ENCODE assay signal across 19 mouse cellular contexts in the genomic region with DNA sequence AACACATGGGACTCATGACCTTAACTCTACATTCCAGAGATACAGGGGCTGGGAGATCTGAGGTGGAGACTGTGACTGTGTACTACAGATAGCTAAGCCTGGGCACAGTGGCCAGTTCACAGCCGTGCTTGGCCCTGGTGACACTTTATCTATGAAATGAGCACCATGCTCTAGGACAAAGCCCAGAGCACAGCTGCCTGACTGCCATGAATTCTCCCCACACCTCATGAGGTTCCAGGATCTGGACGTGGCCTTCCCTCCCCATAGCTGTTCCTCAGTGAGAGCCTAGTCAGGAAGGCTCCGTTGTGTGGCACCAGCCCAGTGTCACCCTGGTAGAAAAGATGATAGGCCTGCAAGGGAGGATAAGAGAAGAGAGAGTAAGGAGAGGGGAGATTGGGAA. TPM values are rescaled to one million over a fixed set of nuclear protein-coding genes. Genes with fewer than 3 reads are reported as not detected.
A peak's percentile ranks its signal among the peaks of the same experiment; 100 is the strongest.
DNase-seq lines count a peak whose midpoint lies in the region; ATAC-seq and TF ChIP-seq lines count a peak whose summit lies in the region.
"Had no signal": no experiment of that assay in that cellular context is flagged by ENCODE, and none has a peak within 500 bp of the region (broad histone marks: within the 10 kb centered on the region; RNA-seq: fewer than 3 reads in every experiment).

No protein-coding gene starts in this region.

- peaks cover 27 to 46% of the 10 kb centered on the region in 2 experiments for H3K4me1 ChIP-seq in MEL (ENCODE audit: control insufficient read depth in 1 of 2, insufficient read depth in 2 of 2, low read length in 2 of 2)
- peaks cover 5% of the 10 kb centered on the region for H3K4me1 ChIP-seq in bone marrow, adult 2 months (ENCODE audit: control insufficient read depth, insufficient read depth, low read length)
- H3K4me1 ChIP-seq in heart, embryonic 12.5 days (replicated peaks): peaks cover 57% of the 10 kb centered on the region
- peaks cover 85% of the 10 kb centered on the region for H3K4me1 ChIP-seq in liver, embryonic 12.5 days
- H3K4me1 ChIP-seq in kidney, adult 2 months (ENCODE audit: control insufficient read depth, insufficient read depth, low read length): 0 out of 2 replicates have a peak, but pooled peaks cover 4% of the 10 kb centered on the region
- H3K4me1 ChIP-seq: midbrain, embryonic 13.5 days had no signal

- TF ChIP-seq POLR2A in MEL (IDR thresholded peaks at IDR 0.05; ENCODE audit: control insufficient read depth in 1 of 2, insufficient read depth in 1 of 2, low read depth in 1 of 2, low read length in 2 of 2, poor library complexity in 1 of 2): no peak
- no peak for TF ChIP-seq POLR2A in bone marrow, adult 2 months (IDR thresholded peaks at IDR 0.05; ENCODE audit: borderline replicate concordance, control insufficient read depth, low read depth, low read length)
- TF ChIP-seq POLR2A in kidney, adult 2 months (IDR thresholded peaks at IDR 0.05; ENCODE audit: low read depth, low read length): no peak

- WGBS in bone marrow, adult 2 months: 58% methylated on average over 3 of the region's 3 CpGs
- WGBS in heart, embryonic 12.5 days: 25% methylated on average over 3 of the region's 3 CpGs
- 22% methylated on average over 3 of the region's 3 CpGs for WGBS in liver, embryonic 12.5 days (ENCODE audit: insufficient replicate concordance)
- 80% methylated on average over 3 of the region's 3 CpGs for WGBS in kidney, adult 2 months

- ATAC-seq in heart, embryonic 12.5 days (ENCODE audit: insufficient number of reproducible peaks, low FRiP score): peak; percentile 82
- ATAC-seq in liver, embryonic 12.5 days: peak; percentile 96
- ATAC-seq: forebrain, embryonic 16.5 days; midbrain, embryonic 13.5 days; Patski had no signal

- TF ChIP-seq EP300 in MEL (IDR thresholded peaks at IDR 0.05; ENCODE audit: low read depth in 1 of 2, low read length in 2 of 2): peak in 1 of 2 experiments; percentile 31; a peak in 1 of 4 replicates

- no peak for TF ChIP-seq RAD21 in MEL (IDR thresholded peaks at IDR 0.05; ENCODE audit: low read depth, low read length)

- DNase-seq in MEL (ENCODE audit: low read depth, low spot score): no peak
- no peak for DNase-seq in lung, postnatal 4 days
- DNase-seq in left cerebral cortex, adult 11 months (ENCODE audit: low spot score): no peak
- DNase-seq in kidney, adult 2 months: no peak
- DNase-seq: adrenal gland, postnatal 10 days; cerebellum, adult 11 months; gastrocnemius, postnatal 14 days; kidney, postnatal 4 days; lung, embryonic 14.5 days; retina, postnatal 1 day; thymus, adult 18-20 months had no signal

- no peak overlapping the region for H3K9ac ChIP-seq in MEL (ENCODE audit: control insufficient read depth, low read depth, low read length, poor library complexity, severe bottlenecking)
- no peak overlapping the region for H3K9ac ChIP-seq in heart, embryonic 12.5 days
- peak overlapping the region; percentile 71 for H3K9ac ChIP-seq in liver, embryonic 12.5 days
- H3K9ac ChIP-seq: embryonic facial prominence, embryonic 15.5 days; lung, embryonic 14.5 days; midbrain, embryonic 13.5 days had no signal

- TF ChIP-seq CTCF in MEL (IDR thresholded peaks at IDR 0.05 in 2 of 3, conservative IDR thresholded peaks at IDR 0.05 in 1 of 3; ENCODE audit: control insufficient read depth in 1 of 3, insufficient read depth in 1 of 3, low read depth in 2 of 3, low read length in 3 of 3, poor library complexity in 1 of 3, severe bottlenecking in 1 of 3): no peak
- TF ChIP-seq CTCF in bone marrow, adult 2 months (IDR thresholded peaks at IDR 0.05; ENCODE audit: control insufficient read depth, insufficient read depth, low read length): no peak
- TF ChIP-seq CTCF in kidney, adult 2 months (conservative IDR thresholded peaks at IDR 0.05; ENCODE audit: insufficient read depth, insufficient read length, low read depth, low read length): no peak

- H3K36me3 ChIP-seq in MEL (ENCODE audit: control insufficient read depth in 1 of 2, insufficient read depth in 2 of 2, low read length in 2 of 2): peaks cover 0 to 43% of the 10 kb centered on the region in 2 experiments; a peak in 3 of 4 replicates
- H3K36me3 ChIP-seq in heart, embryonic 12.5 days: peaks cover 14% of the 10 kb centered on the region
- H3K36me3 ChIP-seq in liver, embryonic 12.5 days: peaks cover 22% of the 10 kb centered on the region
- no peaks in the 10 kb centered on the region for H3K36me3 ChIP-seq in kidney, adult 2 months (ENCODE audit: control insufficient read depth, insufficient read depth, low read length)
- H3K36me3 ChIP-seq: midbrain, embryonic 13.5 days had no signal

- H3K27ac ChIP-seq in MEL (ENCODE audit: control insufficient read depth, low read depth, low read length): peak overlapping the region; percentile 14; the same call in 1 of the 2 replicates
- peak overlapping the region; percentile 46 for H3K27ac ChIP-seq in bone marrow, adult 2 months (ENCODE audit: control insufficient read depth, insufficient read depth, low read depth, low read length, poor library complexity)
- H3K27ac ChIP-seq in heart, embryonic 12.5 days (ENCODE audit: poor library complexity, severe bottlenecking): peak overlapping the region; percentile 83
- H3K27ac ChIP-seq in liver, embryonic 12.5 days: peak overlapping the region; percentile 93
- no peak overlapping the region for H3K27ac ChIP-seq in kidney, adult 2 months (ENCODE audit: insufficient read depth, low read depth, low read length)
- H3K27ac ChIP-seq: embryonic facial prominence, embryonic 15.5 days; midbrain, embryonic 13.5 days had no signal

- H3K9me3 ChIP-seq in MEL (replicated peaks; ENCODE audit: insufficient read depth, low read length): no peaks in the 10 kb centered on the region
- no peaks in the 10 kb centered on the region for H3K9me3 ChIP-seq in heart, embryonic 12.5 days (replicated peaks)
- H3K9me3 ChIP-seq in liver, embryonic 12.5 days (replicated peaks): no peaks in the 10 kb centered on the region
- H3K9me3 ChIP-seq: embryonic facial prominence, embryonic 15.5 days; midbrain, embryonic 13.5 days had no signal

- 0 out of 2 replicates have a peak overlapping the region, but pooled peaks have one; percentile 3 for H3K4me2 ChIP-seq in heart, embryonic 12.5 days
- H3K4me2 ChIP-seq in liver, embryonic 12.5 days: peak overlapping the region; percentile 67
- H3K4me2 ChIP-seq: embryonic facial prominence, embryonic 15.5 days; lung, embryonic 14.5 days; midbrain, embryonic 13.5 days had no signal

- no peak overlapping the region for H3K4me3 ChIP-seq in MEL (ENCODE audit: control insufficient read depth in 1 of 2, insufficient read depth in 1 of 2, low read depth in 2 of 2, low read length in 2 of 2)
- no peak overlapping the region for H3K4me3 ChIP-seq in bone marrow, adult 2 months (replicated peaks; ENCODE audit: control insufficient read depth, low read depth, low read length)
- no peak overlapping the region for H3K4me3 ChIP-seq in heart, embryonic 12.5 days
- H3K4me3 ChIP-seq in liver, embryonic 12.5 days: peak overlapping the region; percentile 47
- H3K4me3 ChIP-seq in kidney, adult 2 months (ENCODE audit: insufficient read depth, low read depth, low read length): no peak overlapping the region
- H3K4me3 ChIP-seq: embryonic facial prominence, embryonic 15.5 days; midbrain, embryonic 13.5 days had no signal

- no peaks in the 10 kb centered on the region for H3K27me3 ChIP-seq in MEL (ENCODE audit: control insufficient read depth in 1 of 2, insufficient read depth in 2 of 2, low read length in 2 of 2)
- no peaks in the 10 kb centered on the region for H3K27me3 ChIP-seq in heart, embryonic 12.5 days (replicated peaks)
- no peaks in the 10 kb centered on the region for H3K27me3 ChIP-seq in liver, embryonic 12.5 days (replicated peaks)
- no peaks in the 10 kb centered on the region for H3K27me3 ChIP-seq in kidney, adult 2 months (replicated peaks; ENCODE audit: control insufficient read depth, insufficient read depth, low read length)
- H3K27me3 ChIP-seq: CH12.LX; embryonic facial prominence, embryonic 15.5 days; midbrain, embryonic 13.5 days; Patski had no signal

- H3K79me2 ChIP-seq in MEL (ENCODE audit: control insufficient read depth, insufficient read depth, low read length, poor library complexity): peaks cover 20% of the 10 kb centered on the region; the same call in 1 of the 2 replicates

TF ChIP-seq in MEL, 35 proteins besides CTCF, POLR2A, EP300 and RAD21:
- TF ChIP-seq MYB (IDR thresholded peaks at IDR 0.05; ENCODE audit: low read depth, low read length): no peak
- peak; percentile 53 for TF ChIP-seq TAL1 (IDR thresholded peaks at IDR 0.05; ENCODE audit: low read length)
- no peak for TF ChIP-seq MAZ (IDR thresholded peaks at IDR 0.05; ENCODE audit: low read depth, low read length)
- TF ChIP-seq TCF12 (IDR thresholded peaks at IDR 0.05; ENCODE audit: low read depth, low read length): peak; percentile 26; the same call in 1 of the 2 replicates
- TF ChIP-seq MEF2A (IDR thresholded peaks at IDR 0.05; ENCODE audit: extremely low read depth, insufficient replicate concordance, low read depth, low read length, poor library complexity, severe bottlenecking): no peak

RNA-seq across cellular contexts. Expression of gene Emilin2, which starts 43.2 kb away (rescaled TPM):
- 76.6 and 92.6 TPM in 2 replicates for total RNA-seq in MEL (2012; rRNA removed)
- 10 to 100 TPM; 37.4 to 95.5 TPM for polyA plus RNA-seq in MEL (2012; ENCODE audit: insufficient read depth in 1 of 2, insufficient read length in 2 of 2, low read depth in 1 of 2, low replicate concordance in 2 of 2, missing spikeins in 1 of 2)
- polyA plus RNA-seq in bone marrow, adult 2 months (2011; ENCODE audit: insufficient read depth, insufficient read length, low replicate concordance, missing spikeins): 33.0 and 38.7 TPM in 2 replicates
- 97.0 and 99.7 TPM in 2 replicates for polyA plus RNA-seq in heart, embryonic 12.5 days (2016; fragmentation: Nextera tagmentation; extraction: Ambion mirVana)
- polyA plus RNA-seq in liver, embryonic 12.5 days (2016; fragmentation: Nextera tagmentation; extraction: Ambion mirVana): 28.9 and 31.1 TPM in 2 replicates
- 2.6 and 2.7 TPM in 2 replicates for polyA plus RNA-seq in kidney, adult 2 months (2012; rRNA removed)
